Mouse (Mus musculus): ENCODE results near the gene Tmem88. TPM values are rescaled to one million over a fixed set of nuclear protein-coding genes. Genes with fewer than 3 reads are reported as not detected.
A peak's percentile ranks its signal among the peaks of the same experiment; 100 is the strongest.

Gene Tmem88
- total RNA-seq, 2 experiments from 2014 or later: 37.4 to 39.6 TPM

GRCm38 (mm10) chr11:69390400-69391034 is 7.5 kb downstream of the Tmem88 start:
- intact Hi-C loops (cut with DNase I): loop anchor here (1.0 to 2.0 kb wide), 2 partner anchors 58 to 122 kb away; no protein-coding TSS in a partner anchor

DNA sequence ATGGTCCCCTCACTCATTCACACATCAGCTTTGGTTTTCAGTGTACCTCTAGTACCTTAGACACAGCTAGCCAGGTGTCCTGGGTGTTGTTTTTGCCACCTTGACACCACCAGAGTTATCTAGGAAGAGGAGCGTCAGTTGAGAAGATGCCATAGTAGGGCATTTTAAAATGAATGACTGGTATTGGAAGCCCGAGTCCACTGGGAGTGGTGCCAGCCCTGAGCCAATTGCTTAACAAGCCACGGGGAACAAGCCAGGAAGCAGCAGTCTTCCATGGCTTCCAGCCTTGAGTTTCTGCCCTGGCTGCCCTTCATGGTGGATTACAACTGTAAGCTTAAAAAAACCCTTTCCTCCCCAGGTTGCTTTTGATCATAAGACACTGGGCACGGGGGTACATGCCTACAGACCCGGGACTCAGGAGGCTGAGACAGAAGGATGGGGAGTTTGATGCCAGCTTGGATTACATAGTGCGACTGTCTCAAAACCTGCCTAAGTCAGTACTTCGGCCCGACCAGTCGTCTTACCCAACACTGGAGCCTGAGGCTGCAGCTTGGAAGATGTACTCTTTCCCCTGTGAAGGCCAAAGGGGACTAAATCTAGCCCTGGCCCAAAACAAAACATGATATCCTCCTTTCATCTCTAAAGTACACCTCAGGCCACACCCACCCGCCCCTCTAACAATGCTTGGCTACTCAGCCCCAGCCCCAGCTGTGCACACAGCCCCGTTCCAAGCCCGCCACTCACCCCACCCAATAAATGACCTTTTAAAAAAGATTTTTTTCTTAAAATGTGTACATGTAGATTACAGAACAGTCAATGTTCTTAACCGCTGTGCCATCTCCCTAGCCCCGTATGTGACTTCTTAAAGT is 8.3 kb downstream of the Tmem88 start:
- DNase-seq: peak; percentile 48 to 53
- intact Hi-C loops (cut with DNase I): loop anchor here (1.0 to 5.0 kb wide), 4 partner anchors 25 to 197 kb away; no protein-coding TSS in a partner anchor

More at GRCm38 (mm10) chr11:69390400-69391034, 7.5 kb downstream of the Tmem88 start:
- peak; percentile 52 to 82 for DNase-seq

GRCm38 (mm10) chr11:69388680-69389079 is 9.4 kb downstream of the Tmem88 start:
- intact Hi-C loops (cut with DNase I): loop anchor here (2.0 to 5.0 kb wide), 2 partner anchors 24 to 196 kb away; no protein-coding TSS in a partner anchor

DNA sequence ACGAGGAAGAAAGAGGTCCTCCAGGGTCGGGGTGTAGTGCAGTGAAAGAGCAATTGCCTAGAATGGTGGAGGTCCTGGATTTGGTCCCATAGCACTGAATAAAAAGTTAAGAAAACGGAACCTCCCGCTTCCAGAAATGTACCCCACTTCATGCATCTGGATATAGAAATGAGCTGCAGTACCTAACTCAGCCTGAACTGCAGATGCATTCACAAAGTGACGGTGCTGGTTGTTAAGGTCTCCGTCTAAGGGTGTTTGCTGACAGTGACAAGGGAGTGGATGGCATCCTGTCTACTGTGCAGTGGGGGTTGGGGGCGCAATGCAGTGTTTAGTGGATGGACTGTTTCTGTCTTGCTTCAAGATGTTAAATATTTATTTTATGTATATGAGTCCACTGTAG is 11.3 kb downstream of the Tmem88 start:
- intact Hi-C loops (cut with DNase I): loop anchor here (1.0 to 5.0 kb wide), 2 partner anchors 114 to 194 kb away; no protein-coding TSS in a partner anchor

More at GRCm38 (mm10) chr11:69388680-69389079, 9.4 kb downstream of the Tmem88 start:
- DNase-seq: no peak

GRCm38 (mm10) chr11:69384979-69385378 is 13.1 kb downstream of the Tmem88 start:
- intact Hi-C loops (cut with DNase I): loop anchor here (5.0 kb wide), 1 partner anchor 193 kb away; no protein-coding TSS in a partner anchor
- DNase-seq: no peak

More for the DNA sequence above, 11.3 kb downstream of the Tmem88 start:
- DNase-seq: no peak

- intact Hi-C loops (cut with DNase I): no loop called here
- no peak for DNase-seq
These were observed 15.4 kb downstream of the Tmem88 start for GRCm38 (mm10) chr11:69382478-69383105.

- DNase-seq: no peak
- intact Hi-C loops (cut with DNase I): no loop called here
These were observed 16.7 kb downstream of the Tmem88 start for GRCm38 (mm10) chr11:69381356-69381755.

GRCm38 (mm10) chr11:69379600-69379999 is 18.4 kb downstream of the Tmem88 start:
- intact Hi-C loops (cut with DNase I): no loop called here
- DNase-seq: no peak

GRCm38 (mm10) chr11:69377766-69378165 is 20.3 kb downstream of the Tmem88 start:
- intact Hi-C loops (cut with DNase I): no loop called here
- no peak for DNase-seq

DNA sequence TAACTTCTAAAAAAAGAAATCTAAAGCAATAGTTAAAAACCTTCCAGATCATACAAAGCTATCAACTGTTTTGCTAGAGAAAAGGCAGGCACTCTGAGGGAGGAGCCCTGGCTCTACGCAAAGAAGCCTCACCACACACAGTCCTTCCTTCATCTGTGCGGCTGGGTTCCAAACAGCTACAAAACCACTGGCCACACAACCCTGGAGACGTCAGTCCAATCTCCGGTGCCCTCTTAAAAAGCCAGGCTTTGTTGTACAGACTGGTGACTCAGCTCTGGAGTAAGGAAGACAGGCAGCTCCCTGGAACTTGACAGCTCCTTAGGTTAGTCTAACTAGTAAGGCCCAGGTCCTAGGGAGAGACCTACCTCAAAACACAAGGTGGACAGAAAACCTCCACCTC is 22.4 kb downstream of the Tmem88 start:
- DNase-seq: no peak
- intact Hi-C loops (cut with DNase I): no loop called here

DNA sequence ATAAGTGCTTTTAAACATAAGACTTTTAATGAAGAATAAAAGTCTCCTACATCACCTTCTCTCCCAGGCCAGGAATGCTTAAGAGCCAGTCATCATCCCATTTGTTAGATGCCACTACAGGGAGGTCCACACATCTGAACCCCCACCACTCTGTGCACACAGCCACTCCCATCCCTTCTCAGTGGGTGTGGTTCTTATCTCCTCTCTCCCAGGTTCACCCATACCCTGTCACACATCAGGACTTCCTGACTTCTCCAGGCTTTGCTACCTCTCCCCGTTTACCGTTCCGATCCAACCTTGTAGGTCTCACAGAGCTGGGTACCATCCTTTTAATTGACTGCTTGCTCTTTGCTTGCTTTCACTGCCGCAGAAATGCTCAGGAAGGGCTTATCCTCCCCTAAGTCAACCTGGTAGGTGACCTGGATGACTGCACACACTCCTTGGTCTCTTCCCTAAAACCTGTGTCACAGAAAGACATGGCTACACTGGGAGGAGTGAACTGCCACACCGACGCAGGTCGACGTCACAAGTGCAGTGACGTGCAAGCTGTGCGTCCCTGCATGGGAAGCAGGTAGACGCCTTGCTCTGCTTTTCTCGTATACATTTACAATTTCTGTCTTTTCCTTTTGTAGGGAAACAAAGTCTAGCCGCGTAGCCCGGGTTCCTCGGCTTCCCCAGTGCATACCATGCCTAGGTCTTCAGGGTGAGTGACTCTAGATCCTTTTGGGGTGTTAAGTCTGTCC is 24.6 kb downstream of the Tmem88 start:
- intact Hi-C loops (cut with DNase I): no loop called here
- DNase-seq: no peak

- intact Hi-C loops (cut with DNase I): no loop called here
- DNase-seq: no peak
These were observed 25.3 kb downstream of the Tmem88 start for GRCm38 (mm10) chr11:69372780-69373170.

- intact Hi-C loops (cut with DNase I): no loop called here
- no peak for DNase-seq
These were observed 25.8 kb downstream of the Tmem88 start for GRCm38 (mm10) chr11:69372056-69372779.

DNA sequence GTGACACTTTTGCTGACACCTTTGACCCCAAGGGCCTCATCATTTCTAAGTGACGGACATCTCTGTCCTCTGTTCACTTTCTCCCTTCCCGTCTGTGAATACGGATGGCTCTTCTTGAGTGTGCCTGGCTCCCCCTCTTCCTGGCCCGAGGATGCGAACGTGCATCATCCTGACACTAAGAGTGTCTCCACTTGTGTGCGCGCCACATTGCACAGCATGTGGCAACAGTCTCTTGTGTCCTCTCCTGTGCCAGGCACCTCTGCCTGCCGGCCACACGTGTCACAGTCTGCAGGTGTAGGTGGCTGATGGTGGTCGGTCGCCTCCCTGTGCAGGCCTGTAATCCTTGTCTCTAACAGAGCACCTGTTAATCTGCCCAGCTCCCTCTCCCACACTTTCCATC is 26.4 kb downstream of the Tmem88 start:
- DNase-seq: no peak
- intact Hi-C loops (cut with DNase I): no loop called here

- intact Hi-C loops (cut with DNase I): no loop called here
- DNase-seq: no peak
These were observed 27.2 kb downstream of the Tmem88 start for GRCm38 (mm10) chr11:69370817-69371215.

GRCm38 (mm10) chr11:69369990-69370816 is 27.8 kb downstream of the Tmem88 start:
- intact Hi-C loops (cut with DNase I): loop anchor here (2.0 kb wide), 1 partner anchor 45 kb away; no protein-coding TSS in a partner anchor

DNA sequence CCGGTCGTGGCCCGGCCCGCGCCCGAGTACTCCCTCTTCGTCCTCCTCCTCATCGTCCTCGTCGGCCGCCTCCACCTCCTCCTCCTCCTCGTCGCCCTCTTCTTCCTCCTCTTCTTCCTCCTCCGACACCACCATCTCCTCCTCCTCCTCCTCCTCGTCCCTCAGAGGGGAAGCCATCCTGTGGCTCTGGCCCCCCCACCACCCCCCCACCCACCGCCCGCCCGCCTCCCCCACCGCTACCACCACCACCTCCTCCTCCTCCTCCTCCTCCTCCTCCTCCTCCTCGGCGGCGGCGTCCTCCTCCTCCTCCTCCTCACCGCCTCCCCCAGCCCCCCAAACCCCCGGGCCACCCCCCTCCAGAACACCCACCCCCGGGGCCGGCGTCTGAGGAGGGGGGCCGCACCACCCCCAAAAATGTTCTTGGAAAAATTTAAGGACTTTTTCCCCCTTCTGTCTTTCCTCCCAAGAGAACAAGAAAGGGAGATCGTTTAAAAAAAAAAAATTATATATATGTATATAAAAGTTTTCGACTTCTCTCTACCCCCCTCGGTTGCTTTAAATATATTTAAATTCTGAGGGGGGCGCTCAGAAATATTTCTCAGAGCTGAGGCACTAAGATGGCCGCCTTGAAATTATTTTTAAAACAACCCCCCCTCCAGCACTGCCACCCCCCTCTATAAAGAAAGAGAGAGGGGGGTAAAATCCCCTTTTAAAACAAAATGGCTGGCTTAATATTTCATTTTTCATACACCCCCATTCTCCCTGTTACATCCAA is 28.6 kb downstream of the Tmem88 start, which contains the start of gene Chd3:
Gene Chd3 (minus strand): TSS at position 192 of the 775 bp plus-strand sequence.
- DNase-seq: no peak
- intact Hi-C loops (cut with DNase I): loop anchor here (2.0 kb wide), 1 partner anchor 45 kb away; no protein-coding TSS in a partner anchor

More at GRCm38 (mm10) chr11:69369990-69370816, 27.8 kb downstream of the Tmem88 start:
- no peak for DNase-seq

All from heart, postnatal 14 days (tissue).